Mouse (Mus musculus) frontal cortex, adult 2 months (tissue): ENCODE results near the gene Myh14. TPM values are rescaled to one million over a fixed set of nuclear protein-coding genes. Genes with fewer than 3 reads are reported as not detected.

Experiments
- polyA plus RNA-seq: library from polyadenylated mRNA; depleted of rRNA; stranded (reverse); fragments of >200 nt; gene quantifications from 2 replicates; pipeline ENCODE4 v1.2.3, GENCODE M21; 2012; rRNA removed

Gene Myh14
- polyA plus RNA-seq, 1 experiment, result 17.5 TPM

Other genes with a start within 250 kb of the Myh14 start
- gene Lrrc4b, start 241.8 kb downstream of the Myh14 start, polyA plus RNA-seq, result 230 and 247 TPM in 2 replicates
- gene Aspdh, start 205.5 kb downstream of the Myh14 start, polyA plus RNA-seq, result 12.2 and 14.4 TPM in 2 replicates
- 169 and 184 TPM in 2 replicates for gene Josd2, start 202.9 kb downstream of the Myh14 start, polyA plus RNA-seq
- 252 and 282 TPM in 2 replicates for gene Emc10, start 174.3 kb downstream of the Myh14 start, polyA plus RNA-seq
- gene Fam71e1, start 174.3 kb downstream of the Myh14 start, polyA plus RNA-seq, result 27.3 and 33.6 TPM in 2 replicates
- gene Mybpc2, start 146.2 kb downstream of the Myh14 start, polyA plus RNA-seq, result 0.11 and 0.12 TPM in 2 replicates
- gene Spib, start 138.8 kb downstream of the Myh14 start, polyA plus RNA-seq, result 0.08 and 0.11 TPM in 2 replicates
- 14.9 and 15.3 TPM in 2 replicates for gene Pold1, start 122.0 kb downstream of the Myh14 start, polyA plus RNA-seq
- gene Nr1h2, start 116.9 kb downstream of the Myh14 start, polyA plus RNA-seq, result 82.9 and 90.2 TPM in 2 replicates
- 0.40 and 0.54 TPM in 2 replicates for gene Napsa, start 98.5 kb downstream of the Myh14 start, polyA plus RNA-seq
- 47.9 and 49.9 TPM in 2 replicates for gene Kcnc3, start 80.2 kb downstream of the Myh14 start, polyA plus RNA-seq
- gene Izumo2, start 37.9 kb upstream of the Myh14 start, polyA plus RNA-seq, result not detected in 2 replicates
- 33.9 and 38.2 TPM in 2 replicates for gene Vrk3, start 77.6 kb upstream of the Myh14 start, polyA plus RNA-seq
- gene Zfp473, start 80.2 kb upstream of the Myh14 start, polyA plus RNA-seq, result 0.55 and 0.62 TPM in 2 replicates
- 29.1 and 29.3 TPM in 2 replicates for gene Nup62, start 145.2 kb upstream of the Myh14 start, polyA plus RNA-seq
- 1.3 and 2.2 TPM in 2 replicates for gene Il4i1, start 145.5 kb upstream of the Myh14 start, polyA plus RNA-seq
- 24.2 and 35.6 TPM in 2 replicates for gene Atf5, start 145.8 kb upstream of the Myh14 start, polyA plus RNA-seq
- gene Akt1s1, start 178.1 kb upstream of the Myh14 start, polyA plus RNA-seq, result 87.0 and 108 TPM in 2 replicates
- gene Tbc1d17, start 178.2 kb upstream of the Myh14 start, polyA plus RNA-seq, result 84.3 and 106 TPM in 2 replicates
- gene Pnkp, start 186.3 kb upstream of the Myh14 start, polyA plus RNA-seq, result 42.3 and 44.9 TPM in 2 replicates
- 408 and 469 TPM in 2 replicates for gene Ptov1, start 198.9 kb upstream of the Myh14 start, polyA plus RNA-seq
- 123 and 130 TPM in 2 replicates for gene Med25, start 221.9 kb upstream of the Myh14 start, polyA plus RNA-seq
- gene Fuz, start 225.2 kb upstream of the Myh14 start, polyA plus RNA-seq, result 30.4 and 32.4 TPM in 2 replicates